Mouse (Mus musculus): ENCODE results near the gene Fam168a. TPM values are rescaled to one million over a fixed set of nuclear protein-coding genes. Genes with fewer than 3 reads are reported as not detected.

The Fam168a gene
- 20.3 and 28.4 TPM in 2 replicates for total RNA-seq (2015)
- 9.9 and 16.7 TPM in 2 replicates for total RNA-seq (2017)

DNA sequence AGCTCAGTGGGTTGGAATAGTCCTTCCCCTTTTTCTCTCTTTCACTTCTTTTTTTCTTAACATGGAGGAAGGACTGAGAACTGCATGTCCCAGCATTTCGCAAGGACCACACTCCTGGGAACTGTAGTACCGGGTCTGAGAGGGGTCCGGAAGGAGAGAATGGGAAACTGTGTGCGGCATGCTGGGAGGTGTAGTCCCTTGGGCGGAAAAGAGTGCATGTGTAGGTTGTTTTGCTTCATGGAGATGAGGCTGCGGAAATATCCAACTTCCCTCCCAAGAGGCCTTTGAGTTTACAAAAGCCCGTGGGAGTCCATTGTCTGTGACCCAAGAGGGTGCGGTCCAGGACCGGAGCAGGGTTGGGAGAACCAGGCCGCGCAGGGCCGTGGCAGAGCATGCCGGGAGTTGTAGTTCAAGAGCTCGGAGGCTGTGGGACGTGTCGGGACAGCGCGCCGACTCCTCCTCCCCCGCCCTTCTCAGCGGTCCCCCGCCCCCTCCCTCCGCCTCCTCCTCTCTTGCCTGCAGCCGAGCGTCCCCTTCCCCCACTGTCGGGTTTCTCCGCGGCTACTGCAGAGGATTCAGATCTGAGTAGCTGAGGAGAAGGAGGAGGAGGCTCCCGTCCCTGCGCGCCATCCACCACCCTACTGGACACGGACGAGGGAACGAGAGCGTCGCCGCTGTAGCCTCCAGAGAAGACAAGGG, at the start of gene Fam168a:
Gene Fam168a (plus strand): TSS at position 493 of the 699 bp plus-strand sequence.
- peak; percentile 96 for ATAC-seq (ENCODE audit: poor library complexity, severe bottlenecking)

DNA sequence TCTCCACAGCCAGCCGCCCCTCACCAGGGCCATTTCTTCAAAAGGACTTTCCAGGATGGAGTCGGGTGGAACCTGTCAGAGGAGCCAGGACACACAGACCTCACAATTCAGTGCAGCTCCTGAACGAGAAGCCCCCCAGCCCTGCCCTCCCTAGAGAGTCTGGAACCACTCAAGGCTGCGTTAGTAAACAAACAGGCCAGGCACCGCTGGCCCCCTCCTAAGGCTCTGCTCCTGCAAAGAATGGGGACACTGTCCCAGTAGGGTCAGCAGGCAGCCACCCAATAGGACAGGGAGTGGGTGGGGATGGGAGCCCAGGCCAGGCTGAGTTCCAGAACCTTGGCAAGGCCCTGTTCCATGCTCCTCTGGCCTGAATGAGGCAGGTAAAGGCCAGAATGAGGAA, 49.7 kb upstream of the Fam168a start:
- ATAC-seq (ENCODE audit: poor library complexity, severe bottlenecking), result no peak

GRCm38 (mm10) chr7:100658093-100658578, 48.3 kb upstream of the Fam168a start:
- no peak for ATAC-seq (ENCODE audit: poor library complexity, severe bottlenecking)

GRCm38 (mm10) chr7:100661264-100661663, 45.2 kb upstream of the Fam168a start:
- no peak for ATAC-seq (ENCODE audit: poor library complexity, severe bottlenecking)

- ATAC-seq (ENCODE audit: poor library complexity, severe bottlenecking), result no peak
Observed at GRCm38 (mm10) chr7:100662231-100662630, 44.2 kb upstream of the Fam168a start, which contains the start of gene Plekhb1. Plekhb1 (minus strand) TSS chr7:100662414.

DNA sequence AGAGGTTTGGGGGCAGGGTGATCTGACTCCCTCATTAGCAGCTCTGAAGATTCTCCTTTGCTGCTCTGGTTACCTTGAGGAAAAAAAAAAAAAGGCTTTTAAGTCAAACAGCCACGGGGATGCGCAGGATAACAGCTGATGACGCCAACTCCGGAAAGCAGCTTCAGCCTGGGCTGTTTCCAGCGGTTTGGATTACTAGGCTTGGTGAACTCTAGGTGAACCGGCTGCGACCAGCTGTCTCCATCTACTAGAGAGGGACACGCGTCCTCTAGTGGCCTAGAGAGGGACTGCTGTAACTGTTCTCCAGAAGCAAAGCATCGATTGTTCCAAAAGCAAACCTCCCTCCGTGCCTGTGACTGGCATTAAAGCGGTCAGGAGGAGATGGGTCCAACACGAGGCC, 43.2 kb upstream of the Fam168a start:
- peak; percentile 94 for ATAC-seq (ENCODE audit: poor library complexity, severe bottlenecking)

DNA sequence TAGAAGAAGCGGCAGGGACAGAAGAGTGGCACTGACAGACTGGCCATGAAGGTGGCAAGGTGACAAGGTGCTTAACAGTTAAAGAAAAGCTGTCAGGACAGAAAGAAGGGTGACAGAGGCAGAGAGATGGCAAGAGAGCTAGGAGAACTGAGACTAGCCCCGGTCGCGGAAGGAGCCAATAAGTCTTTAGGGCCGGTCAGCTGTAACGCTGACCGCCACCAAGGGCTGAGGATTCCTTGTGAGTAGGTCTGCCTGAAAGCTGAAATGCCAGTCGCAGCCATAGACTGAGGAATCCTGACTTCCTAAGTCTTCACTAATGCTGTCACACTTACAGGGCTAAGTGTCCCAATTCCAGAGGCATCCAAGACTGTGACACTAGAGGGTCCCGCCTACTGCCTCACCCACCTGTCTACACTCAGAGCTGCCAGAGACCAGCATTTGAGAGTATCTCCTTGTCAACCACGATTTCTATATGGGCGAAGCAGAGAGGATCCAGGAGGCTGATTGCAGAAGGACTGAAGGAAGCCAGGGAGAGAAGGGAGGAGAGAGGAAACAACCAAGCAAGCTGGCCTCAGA, 42.6 kb upstream of the Fam168a start:
- no peak for ATAC-seq (ENCODE audit: poor library complexity, severe bottlenecking)

- no peak for ATAC-seq (ENCODE audit: poor library complexity, severe bottlenecking)
Observed at GRCm38 (mm10) chr7:100670646-100671045, 35.8 kb upstream of the Fam168a start.

DNA sequence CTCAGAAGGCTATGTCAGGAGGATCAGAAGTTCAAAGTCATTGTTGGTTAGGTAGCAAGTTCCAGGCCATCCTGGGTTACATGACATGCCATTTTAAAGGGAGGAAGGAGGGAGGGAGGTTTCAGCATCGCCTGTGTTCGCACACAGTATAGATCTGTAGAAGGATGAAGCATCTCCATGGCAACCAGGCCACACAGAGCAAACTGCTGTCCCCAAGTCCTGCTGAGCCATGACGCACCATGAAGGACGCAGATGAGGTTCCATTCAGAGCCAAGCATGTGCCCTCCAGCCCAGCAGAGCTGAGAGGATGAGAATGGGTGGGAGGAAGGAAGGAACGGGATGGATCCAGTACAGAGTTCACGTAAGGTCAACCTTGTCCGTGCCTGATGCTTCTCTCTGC, 33.0 kb upstream of the Fam168a start:
- ATAC-seq (ENCODE audit: poor library complexity, severe bottlenecking), result no peak

- ATAC-seq (ENCODE audit: poor library complexity, severe bottlenecking), result no peak
Observed at GRCm38 (mm10) chr7:100674941-100675340, 31.5 kb upstream of the Fam168a start.

- ATAC-seq (ENCODE audit: poor library complexity, severe bottlenecking), result no peak
Observed at GRCm38 (mm10) chr7:100678052-100678451, 28.4 kb upstream of the Fam168a start.

DNA sequence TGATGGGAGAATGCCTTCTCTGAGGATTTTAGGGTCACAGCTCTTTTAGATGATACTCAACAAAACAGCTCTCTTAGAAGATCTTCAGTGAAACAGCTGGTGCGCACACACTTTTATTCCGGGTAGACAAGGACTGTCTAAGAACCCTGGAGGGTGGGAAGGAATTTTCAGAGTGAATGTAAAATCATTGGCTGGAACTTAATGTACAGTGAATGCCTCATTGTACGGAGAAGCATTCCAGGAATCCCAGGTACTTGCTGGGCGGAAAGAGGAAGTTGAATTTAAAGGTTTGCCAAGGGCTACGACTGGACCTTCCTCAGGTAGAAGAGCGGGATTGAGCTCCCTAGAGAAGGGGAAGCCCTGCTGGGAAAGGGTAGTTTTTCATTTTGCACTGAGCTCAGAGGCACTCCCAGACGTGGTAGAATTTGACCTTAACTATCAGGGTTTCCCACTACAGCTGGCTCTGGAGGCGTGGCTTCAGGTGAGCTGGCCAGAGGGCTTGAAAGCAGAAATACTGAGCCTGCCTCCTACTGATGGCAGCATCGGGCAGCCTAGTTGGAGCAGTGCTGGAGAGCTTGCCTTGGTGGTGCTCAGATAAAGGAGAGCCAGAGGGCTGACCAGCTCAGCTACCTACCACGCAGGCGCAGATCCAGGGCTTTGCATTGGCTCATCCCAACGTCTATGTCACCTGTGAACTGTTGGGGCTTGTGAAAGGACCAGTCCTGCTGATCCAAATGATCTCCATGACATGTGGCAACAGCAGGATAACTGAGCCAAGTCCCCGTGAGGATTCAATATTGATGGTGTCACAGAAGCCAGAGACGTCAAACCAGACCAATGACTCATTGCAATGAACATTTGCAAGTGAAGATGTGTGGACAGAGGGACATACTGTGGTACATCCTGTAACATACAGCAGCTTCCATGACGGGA, 27.2 kb upstream of the Fam168a start:
- ATAC-seq (ENCODE audit: poor library complexity, severe bottlenecking), result no peak

DNA sequence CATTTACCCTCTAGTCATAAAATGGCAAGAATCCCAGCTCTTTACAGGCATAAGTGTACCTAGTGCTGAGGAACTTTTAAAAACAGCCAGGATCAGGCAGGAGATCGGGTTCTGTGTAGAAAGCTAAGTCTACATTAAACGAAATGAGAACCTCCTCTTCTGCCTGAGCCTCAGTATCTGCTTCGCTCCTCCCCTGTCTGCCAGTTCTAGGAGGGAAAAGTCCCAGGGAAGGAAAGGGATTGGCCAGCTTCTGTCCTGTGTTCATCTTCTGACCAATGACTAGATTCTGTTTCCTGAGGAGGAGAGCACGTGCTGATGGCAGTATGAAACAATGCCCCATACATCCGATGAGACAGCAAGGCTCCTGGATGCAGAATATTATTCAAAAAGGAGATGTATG, 25.3 kb upstream of the Fam168a start:
- ATAC-seq (ENCODE audit: poor library complexity, severe bottlenecking), result no peak

DNA sequence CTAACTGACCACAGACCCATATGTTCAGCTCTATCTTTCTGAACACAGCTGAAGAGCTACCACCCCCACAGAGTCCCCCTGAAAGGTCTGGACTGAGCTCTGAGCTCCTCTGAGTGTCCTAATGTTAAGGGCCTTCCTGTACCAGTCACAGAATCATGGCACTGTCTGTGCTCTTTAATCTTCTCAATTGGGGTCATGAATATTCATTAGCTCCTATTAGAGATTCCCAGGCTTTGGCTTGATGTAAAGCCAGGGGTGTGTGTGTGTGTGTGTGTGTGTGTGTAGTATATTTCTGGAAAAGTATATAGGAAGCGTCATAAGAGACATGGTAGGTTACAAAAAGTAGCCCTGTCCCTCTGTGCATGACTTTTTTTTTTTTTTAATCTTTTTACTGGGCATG, 23.2 kb upstream of the Fam168a start:
- no peak for ATAC-seq (ENCODE audit: poor library complexity, severe bottlenecking)

DNA sequence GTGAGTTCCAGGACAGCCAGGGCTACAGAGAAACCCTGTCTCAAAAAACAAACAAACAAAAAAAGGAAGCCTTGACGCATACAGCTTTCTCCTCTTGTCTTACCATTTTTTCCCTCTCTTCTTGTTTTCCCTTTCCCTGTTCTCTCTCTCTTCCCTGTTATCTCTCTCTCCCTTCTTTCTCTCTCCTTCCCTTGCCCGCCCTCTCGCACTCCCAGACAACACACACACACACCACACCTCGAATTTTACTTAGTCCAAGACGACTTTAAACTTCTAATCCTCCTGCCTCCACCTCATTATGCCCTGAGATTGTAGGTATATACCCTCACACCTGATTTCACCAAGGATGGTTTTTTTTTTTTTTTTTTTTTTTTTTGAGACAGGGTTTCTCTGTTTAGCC, 22.4 kb upstream of the Fam168a start:
- ATAC-seq (ENCODE audit: poor library complexity, severe bottlenecking), result no peak

DNA sequence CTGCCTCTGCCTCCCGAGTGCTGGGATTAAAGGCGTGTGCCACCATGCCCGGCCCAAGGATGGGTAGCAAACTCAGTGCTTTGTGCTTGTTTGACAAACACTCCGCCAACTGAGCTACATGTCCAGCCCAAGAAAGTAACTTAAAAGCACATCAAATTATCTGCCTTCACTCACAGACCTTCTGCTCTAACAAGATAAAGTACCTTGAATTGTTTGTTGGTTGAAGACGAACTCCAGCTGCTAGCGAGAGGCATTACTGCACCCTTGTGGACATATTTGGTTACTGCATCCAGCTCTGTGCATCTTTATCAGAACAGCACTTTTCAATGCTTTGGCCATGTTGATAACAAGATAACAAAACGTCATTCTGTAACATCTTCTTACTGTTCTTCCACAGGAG, 21.9 kb upstream of the Fam168a start:
- ATAC-seq (ENCODE audit: poor library complexity, severe bottlenecking), result peak; percentile 70

GRCm38 (mm10) chr7:100685061-100686030, 21.1 kb upstream of the Fam168a start:
- ATAC-seq (ENCODE audit: poor library complexity, severe bottlenecking), result peak; percentile 87

DNA sequence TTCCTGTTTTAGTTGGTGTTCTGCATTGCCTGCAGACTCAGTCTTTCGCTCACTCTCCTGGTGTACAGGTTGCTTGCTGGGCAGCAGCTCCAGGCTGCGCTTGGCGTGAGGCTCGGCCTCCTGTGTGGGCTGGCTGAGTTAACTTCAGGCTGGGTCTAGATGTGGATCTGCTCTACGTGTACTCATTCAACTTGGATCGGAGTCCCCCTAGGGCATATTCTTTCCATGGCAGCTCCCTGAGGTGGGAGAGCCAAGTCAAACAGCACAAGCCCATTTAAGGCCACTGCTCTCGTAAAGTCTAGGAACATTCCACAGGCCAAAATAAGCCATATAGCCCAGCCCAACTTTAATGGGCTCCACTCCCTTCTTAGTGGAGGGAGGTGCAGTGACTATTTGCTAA, 18.0 kb upstream of the Fam168a start:
- no peak for ATAC-seq (ENCODE audit: poor library complexity, severe bottlenecking)

DNA sequence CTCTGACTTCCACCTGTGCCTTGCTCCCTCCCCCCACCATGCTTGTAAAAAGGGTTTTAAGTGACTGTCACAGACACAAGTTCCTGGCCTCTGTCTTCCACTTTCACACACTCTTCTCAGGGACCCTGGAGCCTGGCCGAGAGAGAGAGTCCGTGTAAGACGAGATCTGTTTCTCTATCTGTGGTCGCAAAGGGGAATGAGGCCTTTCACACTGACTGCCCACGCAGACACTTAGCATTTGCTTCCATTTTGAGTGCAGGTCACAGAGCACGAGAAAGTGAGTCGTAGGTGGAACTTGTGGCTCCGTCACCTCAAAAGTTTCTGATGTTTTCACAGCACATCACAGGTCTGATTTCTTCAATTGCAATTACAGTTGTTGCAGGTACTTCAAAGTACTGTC, 13.2 kb upstream of the Fam168a start:
- no peak for ATAC-seq (ENCODE audit: poor library complexity, severe bottlenecking)

Data from megakaryocyte, adult 5-6 weeks (primary cell).